Mouse (Mus musculus) megakaryocyte, embryonic 14.5 days (primary cell): ENCODE results near the gene Prkcsh. TPM values are rescaled to one million over a fixed set of nuclear protein-coding genes. Genes with fewer than 3 reads are reported as not detected.

Experiments
- H3K27me3 ChIP-seq: replicated peaks from 2 replicates; pipeline ENCODE3; 2012; ENCODE audit warnings: inconsistent platforms
- H3K36me3 ChIP-seq: replicated peaks from 2 replicates; pipeline ENCODE3; 2012; ENCODE audit warnings: low read length, inconsistent platforms, mixed read lengths
- H3K4me1 ChIP-seq: 2 replicates; pipeline ENCODE4 v1.6.1; 2012; ENCODE audit warnings: inconsistent platforms
- H3K4me3 ChIP-seq: replicated peaks from 2 replicates; pipeline ENCODE3; 2012; ENCODE audit warnings: moderate library complexity, mild to moderate bottlenecking, inconsistent platforms
- H3K9me3 ChIP-seq: 2 replicates; pipeline ENCODE4 v1.6.1; 2012; ENCODE audit warnings: inconsistent platforms
- FLI1 ChIP-seq: IDR thresholded peaks from 2 replicates; pipeline ENCODE4 v1.6.1; 2012; ENCODE audit warnings: low read length, inconsistent platforms, mixed read lengths
- GATA1 ChIP-seq: IDR thresholded peaks from 3 replicates; pipeline ENCODE4 v1.6.1; 2012; ENCODE audit warnings: mixed read lengths, low read length, inconsistent platforms, borderline replicate concordance
- polyA plus RNA-seq: library from polyadenylated mRNA; stranded (reverse); fragments of >175 nt; gene quantifications from 2 replicates; pipeline ENCODE4 v1.2.3, GENCODE M21; 2012; ENCODE audit warnings: low replicate concordance; ENCODE audit not compliant: insufficient read depth

The Prkcsh gene
- polyA plus RNA-seq, 1 experiment, result 215 TPM

GRCm38 (mm10) chr9:21978398-21979128 is 24.0 kb upstream of the Prkcsh start:
- peaks cover 13% of the 10 kb centered on the region for H3K9me3 ChIP-seq
- H3K27me3 ChIP-seq, result peaks cover 68% of the 10 kb centered on the region

DNA sequence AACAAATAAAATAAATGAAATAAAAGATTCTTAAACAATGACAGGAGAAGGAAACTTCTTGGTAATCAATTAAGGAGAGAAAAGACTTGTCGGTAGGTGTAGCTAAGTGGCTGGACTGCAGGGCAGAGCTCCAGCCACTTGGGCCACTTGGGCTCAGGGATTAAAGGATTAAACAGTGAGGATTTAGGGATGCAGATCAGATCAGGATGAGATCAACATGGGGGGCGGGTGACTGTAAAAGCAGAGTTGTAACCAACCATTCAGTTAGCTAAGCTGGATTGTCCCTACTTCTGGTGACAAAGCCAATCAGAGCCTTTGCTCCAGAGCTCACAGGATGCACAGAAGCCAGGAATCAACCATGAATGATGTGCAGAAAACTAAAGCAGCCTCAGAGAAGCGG is 18.7 kb upstream of the Prkcsh start:
- no peak overlapping the region for H3K4me3 ChIP-seq
- no peak for TF ChIP-seq FLI1
- no peak for TF ChIP-seq GATA1
- H3K9me3 ChIP-seq, result peaks cover 13% of the 10 kb centered on the region
- H3K36me3 ChIP-seq, result no peaks in the 10 kb centered on the region
- H3K4me1 ChIP-seq, result peaks cover 12% of the 10 kb centered on the region
- H3K27me3 ChIP-seq, result peaks cover 67% of the 10 kb centered on the region

More at GRCm38 (mm10) chr9:21978398-21979128, 24.0 kb upstream of the Prkcsh start:
- Histone ChIP-seq H3K4me1 (no peaks in the 10 kb centered on the region; the same call in 1 of the 2 replicates), H3K4me3 (no peak overlapping the region), H3K36me3 (no peaks in the 10 kb centered on the region)
- no peak for TF ChIP-seq FLI1
- no peak for TF ChIP-seq GATA1

DNA sequence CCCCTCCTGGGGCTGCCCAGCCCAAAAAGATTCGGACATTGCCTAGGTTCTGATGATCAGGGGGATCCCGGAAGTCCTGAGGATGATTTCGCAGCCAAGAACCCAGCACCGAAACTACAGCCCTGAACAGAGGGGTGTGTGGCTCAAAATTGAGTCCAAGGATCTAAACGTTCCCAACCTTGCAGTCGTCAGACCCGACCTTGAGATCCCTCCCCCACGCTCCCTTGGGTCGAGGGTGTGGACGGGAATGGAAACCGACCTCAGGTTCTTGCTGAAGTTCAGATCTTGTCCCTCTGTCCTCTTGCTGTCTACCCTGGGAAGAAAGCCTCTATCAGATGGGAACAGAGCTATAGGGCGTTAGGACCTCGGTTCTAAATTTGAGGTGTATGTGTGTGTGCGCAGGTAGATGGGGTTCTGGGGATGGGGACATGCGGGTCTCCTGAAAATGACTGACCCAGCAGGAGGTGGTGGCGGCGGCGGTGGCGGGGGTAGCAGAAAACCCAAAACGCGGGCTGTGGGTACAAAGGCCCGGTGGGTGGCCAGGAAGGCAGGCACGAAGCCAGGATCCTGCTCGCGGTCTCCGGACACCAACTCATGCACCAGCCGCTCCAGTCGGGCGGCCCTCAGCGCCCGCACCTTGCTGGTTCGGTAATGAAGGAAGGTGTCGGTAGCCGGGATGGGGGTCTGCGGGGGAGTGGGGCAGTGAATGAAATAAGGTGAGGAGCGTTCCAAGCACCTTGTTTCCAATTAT is 14.8 kb upstream of the Prkcsh start:
- no peak overlapping the region for H3K4me3 ChIP-seq
- peaks cover 3% of the 10 kb centered on the region; the same call in 1 of the 2 replicates for H3K9me3 ChIP-seq
- peaks cover 79% of the 10 kb centered on the region for H3K27me3 ChIP-seq
- H3K4me1 ChIP-seq, result peaks cover 28% of the 10 kb centered on the region
- TF ChIP-seq FLI1 (no peak), GATA1 (no peak)
- no peaks in the 10 kb centered on the region for H3K36me3 ChIP-seq

DNA sequence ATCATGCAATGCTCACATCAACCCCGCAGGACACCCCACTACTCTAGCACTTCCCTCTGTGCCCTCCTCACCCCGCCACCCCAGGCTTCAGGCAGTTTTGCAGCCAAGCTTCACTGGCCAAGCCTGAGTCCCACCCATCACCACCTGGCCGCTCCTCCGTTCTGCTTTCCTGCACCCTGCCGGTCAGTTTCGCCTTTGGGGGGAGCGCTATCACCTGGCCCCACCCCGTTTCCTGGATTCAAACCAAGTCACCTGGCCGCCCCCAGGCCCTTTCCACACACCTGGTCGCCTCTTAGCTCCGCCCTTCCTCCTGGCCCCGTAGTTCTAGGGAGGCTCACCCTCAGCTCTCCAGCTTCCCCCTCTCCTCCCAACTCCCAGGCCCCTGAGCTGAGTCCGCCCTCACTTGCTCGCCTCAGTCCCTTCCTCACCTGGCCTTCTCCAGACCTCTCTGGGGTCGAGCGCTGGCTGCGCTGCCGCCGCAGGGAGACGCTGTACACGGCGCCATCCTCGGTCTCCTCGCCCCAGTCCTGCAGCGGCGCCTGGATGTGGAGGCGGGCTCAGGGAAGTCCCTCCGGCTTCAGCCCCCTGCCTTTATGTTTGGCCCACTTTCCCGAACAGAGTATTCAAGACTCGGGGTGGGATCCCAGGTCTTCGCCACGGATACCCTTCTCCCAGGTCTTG is 14.0 kb upstream of the Prkcsh start:
- Histone ChIP-seq H3K4me3 (peak overlapping the region; percentile 88), H3K36me3 (no peaks in the 10 kb centered on the region), H3K9me3 (peaks cover 6% of the 10 kb centered on the region), H3K4me1 (peaks cover 28% of the 10 kb centered on the region), H3K27me3 (peaks cover 85% of the 10 kb centered on the region)
- no peak for TF ChIP-seq FLI1
- no peak for TF ChIP-seq GATA1

GRCm38 (mm10) chr9:21989230-21990110 is 13.1 kb upstream of the Prkcsh start, which contains the start of gene Rgl3:
Gene Rgl3, minus strand, starts transcription at chr9:21989446.
- peaks cover 28% of the 10 kb centered on the region for H3K4me1 ChIP-seq
- peak within 1 kb of the TSS; percentile 88 for H3K4me3 ChIP-seq
- peaks cover 90% of the 10 kb centered on the region for H3K27me3 ChIP-seq
- TF ChIP-seq FLI1 (no peak), GATA1 (no peak)
- H3K9me3 ChIP-seq, result peaks cover 15% of the 10 kb centered on the region
- H3K36me3 ChIP-seq, result no peaks in the 10 kb centered on the region

GRCm38 (mm10) chr9:21992227-21992626 is 10.4 kb upstream of the Prkcsh start:
- Histone ChIP-seq H3K4me3 (no peak overlapping the region), H3K4me1 (peaks cover 28% of the 10 kb centered on the region), H3K27me3 (peaks cover 85% of the 10 kb centered on the region), H3K36me3 (no peaks in the 10 kb centered on the region), H3K9me3 (peaks cover 30% of the 10 kb centered on the region)
- TF ChIP-seq FLI1, result no peak
- no peak for TF ChIP-seq GATA1

DNA sequence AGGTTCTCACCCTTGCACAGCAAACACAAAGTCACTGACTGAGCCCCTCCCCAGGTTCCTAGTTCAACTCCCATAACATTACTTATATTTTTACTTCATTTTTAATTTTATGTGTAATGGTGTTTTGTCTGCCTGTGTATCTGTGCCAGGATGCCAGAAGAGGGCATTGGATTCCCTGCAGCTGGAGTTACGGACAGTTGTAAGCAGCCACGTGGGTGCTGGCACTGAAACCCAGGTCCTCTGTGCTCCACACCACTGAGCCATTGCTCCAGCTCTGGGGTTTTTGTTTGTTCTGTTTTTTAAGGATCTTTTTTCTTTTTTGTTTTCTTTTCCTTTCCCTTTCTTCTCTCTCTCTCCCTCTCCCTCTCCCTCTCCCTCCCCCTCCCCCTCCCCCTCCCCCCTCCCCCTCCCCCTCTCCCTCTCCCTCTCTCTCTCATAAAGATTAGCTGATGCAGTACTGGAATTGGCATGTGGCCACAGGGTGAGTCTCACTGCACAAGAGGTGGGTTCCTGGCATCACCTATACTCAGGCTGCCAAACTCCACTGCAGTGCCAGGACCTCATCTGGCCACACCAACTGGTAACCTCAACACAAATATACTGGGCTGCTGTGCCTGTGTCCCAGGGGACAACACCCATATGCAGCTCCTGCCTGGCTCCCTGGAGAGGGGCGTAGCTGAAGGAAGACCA is 6.3 kb upstream of the Prkcsh start:
- Histone ChIP-seq H3K4me1 (0 out of 2 replicates have a peak, but pooled peaks cover 3% of the 10 kb centered on the region), H3K36me3 (no peaks in the 10 kb centered on the region), H3K27me3 (peaks cover 66% of the 10 kb centered on the region), H3K4me3 (no peak overlapping the region), H3K9me3 (peaks cover 27% of the 10 kb centered on the region)
- no peak for TF ChIP-seq GATA1
- TF ChIP-seq FLI1, result no peak

- Histone ChIP-seq H3K36me3 (peaks cover 18% of the 10 kb centered on the region), H3K4me1 (peaks cover 30% of the 10 kb centered on the region), H3K27me3 (peaks cover 28% of the 10 kb centered on the region), H3K4me3 (no peak overlapping the region), H3K9me3 (peaks cover 10% of the 10 kb centered on the region)
- TF ChIP-seq GATA1 (no peak), FLI1 (no peak)
Observed at GRCm38 (mm10) chr9:22000296-22000695, 2.3 kb upstream of the Prkcsh start.
